Mouse (Mus musculus): ENCODE measurements at regions not wholly inside any gene's neighbourhood (a gene's known extent, or its start where the extent isn't known, plus 50 kb on each side); places are given as distances from the start of the nearest gene placed in this dataset.
A peak's percentile ranks its signal among the peaks of the same experiment; 100 is the strongest.

GRCm38 (mm10) chr16:87840949-87841546 is 142.3 kb downstream of the Bach1 start:
- H3K36me3 ChIP-seq (ENCODE audit: control insufficient read depth, insufficient read depth), result no peaks in the 10 kb centered on the region
- H3K27ac ChIP-seq (ENCODE audit: low read length), result no peak overlapping the region
- WGBS, result 14% methylated on average over 16 of the region's 16 CpGs
- H3K4me3 ChIP-seq (ENCODE audit: low read length), result no peak overlapping the region
- no peak overlapping the region for H3K9ac ChIP-seq (ENCODE audit: low read length)
- no peaks in the 10 kb centered on the region for H3K9me3 ChIP-seq (replicated peaks; ENCODE audit: control insufficient read depth, low read length)
- 0 out of 2 replicates have a peak, but pooled peaks cover 2% of the 10 kb centered on the region for H3K4me1 ChIP-seq (ENCODE audit: control insufficient read depth, insufficient read depth, low read length)
- no peaks in the 10 kb centered on the region for H3K27me3 ChIP-seq (ENCODE audit: control insufficient read depth, insufficient read depth, low read length)
- 0 out of 2 replicates have a peak, but pooled peaks have one; percentile 45 for ATAC-seq (replicated peaks; ENCODE audit: extremely low read depth, insufficient read depth, low FRiP score)
- peak overlapping the region; percentile 34 for H3K4me2 ChIP-seq (ENCODE audit: low read depth, low read length)
